Mouse (Mus musculus) embryonic fibroblast, embryonic 13.5 days (primary cell): ENCODE data around the gene Tctn1. TPM values are rescaled to one million over a fixed set of nuclear protein-coding genes. Genes with fewer than 3 reads are reported as not detected.

Experiments
- H3K27ac ChIP-seq: 2 replicates; pipeline ENCODE4 v1.5.1; 2012; ENCODE audit warnings: low read length, control low read depth, inconsistent platforms; ENCODE audit not compliant: insufficient read depth
- H3K4me1 ChIP-seq: 2 replicates; pipeline ENCODE4 v1.6.1; 2011; ENCODE audit warnings: low read length; ENCODE audit not compliant: control insufficient read depth, insufficient read depth
- H3K4me3 ChIP-seq: 2 replicates; pipeline ENCODE4 v1.5.1; 2011; ENCODE audit warnings: mild to moderate bottlenecking, control low read depth, low read length; ENCODE audit not compliant: insufficient read depth
- CTCF ChIP-seq: IDR thresholded peaks from 2 replicates; pipeline ENCODE4 v1.5.1; 2011; ENCODE audit warnings: mild to moderate bottlenecking, control low read depth, low read length, moderate library complexity, borderline replicate concordance; ENCODE audit not compliant: insufficient read depth
- POLR2A ChIP-seq: IDR thresholded peaks from 2 replicates; pipeline ENCODE4 v1.6.1; 2011; ENCODE audit warnings: low read depth, mild to moderate bottlenecking, control low read depth, low read length, moderate library complexity
- polyA plus RNA-seq: library from polyadenylated mRNA; stranded (reverse); fragments of >200 nt; gene quantifications from 2 replicates; pipeline ENCODE4 v1.2.4, GENCODE M21; 2011; ENCODE audit warnings: low read depth; ENCODE audit not compliant: missing spikeins, insufficient read length

Gene Tctn1
- polyA plus RNA-seq, 1 experiment, result 12.2 TPM

- TF ChIP-seq POLR2A, result no peak
- no peak for TF ChIP-seq CTCF
- Histone ChIP-seq H3K4me3 (no peak overlapping the region), H3K4me1 (no peaks in the 10 kb centered on the region), H3K27ac (no peak overlapping the region)
Observed at GRCm38 (mm10) chr5:122209591-122210368, 54.5 kb downstream of the Tctn1 start.

DNA sequence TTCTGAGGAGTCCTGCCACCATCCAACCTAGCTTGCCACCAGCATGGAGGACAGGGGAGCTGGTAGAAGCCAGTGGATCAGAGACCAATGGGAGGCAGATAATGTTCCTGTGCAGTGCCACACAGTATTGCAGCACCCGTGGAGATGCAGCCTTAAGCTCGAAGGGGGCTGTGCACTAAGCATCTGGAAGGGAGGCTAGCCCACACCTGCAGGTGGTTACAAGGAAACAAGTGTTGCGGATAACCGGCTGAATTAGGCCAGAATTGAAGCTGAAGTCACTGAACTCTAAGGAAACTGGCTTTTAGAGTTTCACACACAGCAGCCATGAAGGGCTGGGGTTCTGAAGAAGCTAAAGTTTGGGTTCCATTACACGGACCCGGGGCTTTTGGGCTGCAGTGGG lies 55.4 kb downstream of the Tctn1 start:
- Histone ChIP-seq H3K4me3 (no peak overlapping the region), H3K27ac (no peak overlapping the region), H3K4me1 (no peaks in the 10 kb centered on the region)
- TF ChIP-seq POLR2A (no peak), CTCF (no peak)

- Histone ChIP-seq H3K4me3 (no peak within 1 kb of the TSS), H3K4me1 (no peaks in the 10 kb centered on the region), H3K27ac (no peak within 1 kb of the TSS)
- no peak for TF ChIP-seq CTCF
- no peak for TF ChIP-seq POLR2A
Observed at GRCm38 (mm10) chr5:122206475-122206874, 57.8 kb downstream of the Tctn1 start, which contains the start of gene Hvcn1. Gene Hvcn1 (plus strand): TSS chr5:122206804.

- Histone ChIP-seq H3K4me3 (no peak overlapping the region), H3K27ac (no peak overlapping the region), H3K4me1 (no peaks in the 10 kb centered on the region)
- TF ChIP-seq POLR2A (no peak), CTCF (no peak)
Observed at GRCm38 (mm10) chr5:122204180-122204579, 60.1 kb downstream of the Tctn1 start.

GRCm38 (mm10) chr5:122201904-122202303 lies 62.4 kb downstream of the Tctn1 start:
- Histone ChIP-seq H3K27ac (no peak overlapping the region), H3K4me1 (no peaks in the 10 kb centered on the region), H3K4me3 (no peak overlapping the region)
- TF ChIP-seq CTCF (no peak), POLR2A (no peak)

- H3K27ac ChIP-seq, result no peak overlapping the region
- no peaks in the 10 kb centered on the region for H3K4me1 ChIP-seq
- H3K4me3 ChIP-seq, result no peak overlapping the region
- TF ChIP-seq CTCF, result no peak
- no peak for TF ChIP-seq POLR2A
Observed at GRCm38 (mm10) chr5:122200872-122201271, 63.4 kb downstream of the Tctn1 start.

DNA sequence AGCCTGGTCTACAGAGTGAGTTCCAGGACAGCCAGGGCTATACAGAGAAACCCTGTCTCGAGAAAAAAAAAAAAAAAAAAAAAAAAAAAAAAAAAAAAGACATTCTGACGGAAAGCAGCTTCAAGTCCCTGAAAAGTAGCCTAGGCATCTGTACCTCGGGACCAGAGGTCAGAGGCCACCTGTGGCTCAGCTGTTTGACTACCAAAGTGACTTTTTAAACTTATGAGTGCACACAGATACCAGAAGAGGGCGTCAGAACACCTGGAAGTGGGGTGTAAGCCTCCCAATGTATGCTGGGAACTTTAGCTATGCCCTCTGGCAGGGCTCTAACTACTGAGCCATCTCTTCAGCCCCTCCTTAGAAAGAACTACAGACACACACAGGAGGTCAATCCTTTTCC lies 71.9 kb downstream of the Tctn1 start:
- no peaks in the 10 kb centered on the region for H3K4me1 ChIP-seq
- TF ChIP-seq POLR2A (no peak), CTCF (no peak)
- no peak overlapping the region for H3K4me3 ChIP-seq
- H3K27ac ChIP-seq, result no peak overlapping the region

- Histone ChIP-seq H3K4me3 (no peak overlapping the region), H3K4me1 (no peaks in the 10 kb centered on the region), H3K27ac (no peak overlapping the region)
- TF ChIP-seq POLR2A (no peak), CTCF (no peak)
Observed at GRCm38 (mm10) chr5:122191269-122192063, 72.8 kb downstream of the Tctn1 start.

DNA sequence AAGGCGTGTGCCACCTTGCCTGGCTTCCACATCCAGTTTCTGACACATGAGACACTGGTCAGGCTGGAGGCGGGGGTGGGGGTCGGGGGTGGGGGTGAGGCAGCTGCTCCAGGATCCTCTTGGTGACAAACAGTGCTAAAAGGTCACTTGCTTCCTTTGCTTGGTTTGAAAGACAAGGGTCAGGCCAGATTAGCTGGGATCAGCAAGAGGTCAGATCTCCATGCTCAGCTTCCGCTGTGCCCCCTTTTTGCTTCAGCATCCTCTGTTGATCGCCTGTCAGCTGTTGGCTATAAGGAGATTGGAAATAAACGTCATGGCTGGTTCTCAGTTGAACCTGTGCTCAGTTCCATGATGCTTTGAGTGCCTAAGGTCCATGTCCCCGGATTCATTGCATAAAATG lies 73.8 kb downstream of the Tctn1 start:
- H3K4me3 ChIP-seq, result no peak overlapping the region
- no peak overlapping the region for H3K27ac ChIP-seq
- TF ChIP-seq POLR2A (no peak), CTCF (no peak)
- H3K4me1 ChIP-seq, result no peaks in the 10 kb centered on the region

GRCm38 (mm10) chr5:122189115-122189514 lies 75.1 kb downstream of the Tctn1 start:
- H3K4me1 ChIP-seq, result no peaks in the 10 kb centered on the region
- no peak overlapping the region for H3K27ac ChIP-seq
- no peak overlapping the region for H3K4me3 ChIP-seq
- TF ChIP-seq POLR2A, result no peak
- TF ChIP-seq CTCF, result no peak

Other genes with a start within 250 kb of the Tctn1 start
- 1.0 TPM in 1 of 2 replicates, not detected in the other for gene Cux2, start 214.4 kb downstream of the Tctn1 start, polyA plus RNA-seq
- 0.76 TPM in 1 of 2 replicates, not detected in the other for gene Myl2, start 163.5 kb downstream of the Tctn1 start, polyA plus RNA-seq
- not detected in 2 replicates for gene Ccdc63, start 123.6 kb downstream of the Tctn1 start, polyA plus RNA-seq
- 231 and 241 TPM in 2 replicates for gene Ppp1cc, start 106.2 kb downstream of the Tctn1 start, polyA plus RNA-seq
- gene Hvcn1, start 57.7 kb downstream of the Tctn1 start, polyA plus RNA-seq, result 1.2 and 3.1 TPM in 2 replicates
- gene Pptc7, start 19.9 kb upstream of the Tctn1 start, polyA plus RNA-seq, result 15.6 and 15.9 TPM in 2 replicates
- 4.0 and 4.4 TPM in 2 replicates for gene Rad9b, start 89.8 kb upstream of the Tctn1 start, polyA plus RNA-seq
- gene Vps29, start 89.9 kb upstream of the Tctn1 start, polyA plus RNA-seq, result 138 and 165 TPM in 2 replicates
- 16.7 and 19.1 TPM in 2 replicates for gene Gpn3, start 107.4 kb upstream of the Tctn1 start, polyA plus RNA-seq
- 50.6 and 57.2 TPM in 2 replicates for gene Fam216a, start 107.9 kb upstream of the Tctn1 start, polyA plus RNA-seq
- 275 and 314 TPM in 2 replicates for gene Arpc3, start 127.4 kb upstream of the Tctn1 start, polyA plus RNA-seq
- 31.9 and 35.5 TPM in 2 replicates for gene Anapc7, start 157.2 kb upstream of the Tctn1 start, polyA plus RNA-seq
- 176 and 187 TPM in 2 replicates for gene Atp2a2, start 237.8 kb upstream of the Tctn1 start, polyA plus RNA-seq